Mouse (Mus musculus) lung, adult 18-20 months (tissue): ENCODE measurements around the gene Lpp.

Experiments
- DNase-seq, 2 experiments: peaks; one replicate each; pipeline ENCODE4 v3.0.0; 2022; ENCODE audit warnings: mixed read lengths in 2 of 2

Lpp gene

GRCm38 (mm10) chr16:24891453-24891852, 498.1 kb downstream of the Lpp start:
- peak; percentile 76 to 82 for DNase-seq

- DNase-seq = no peak
These were observed 501.9 kb downstream of the Lpp start for GRCm38 (mm10) chr16:24895160-24895559.

- peak in 1 of 2 experiments; percentile 29 for DNase-seq
These were observed 504.3 kb downstream of the Lpp start for GRCm38 (mm10) chr16:24897641-24898040.

GRCm38 (mm10) chr16:24900241-24900796, 507.0 kb downstream of the Lpp start:
- no peak for DNase-seq

GRCm38 (mm10) chr16:24901139-24901859, 508.0 kb downstream of the Lpp start:
- DNase-seq = no peak

- DNase-seq = no peak
These were observed 508.8 kb downstream of the Lpp start for GRCm38 (mm10) chr16:24902111-24902510.

GRCm38 (mm10) chr16:24908926-24909325, 515.6 kb downstream of the Lpp start:
- no peak for DNase-seq

GRCm38 (mm10) chr16:24910321-24910720, 517.0 kb downstream of the Lpp start:
- DNase-seq = no peak

GRCm38 (mm10) chr16:24910834-24911233, 517.5 kb downstream of the Lpp start:
- no peak for DNase-seq

- no peak for DNase-seq
These were observed 519.1 kb downstream of the Lpp start for GRCm38 (mm10) chr16:24912381-24912780.

- no peak for DNase-seq
These were observed 519.7 kb downstream of the Lpp start for GRCm38 (mm10) chr16:24913021-24913420.

GRCm38 (mm10) chr16:24913641-24914392, 520.5 kb downstream of the Lpp start:
- no peak for DNase-seq

GRCm38 (mm10) chr16:24914393-24914751, 521.1 kb downstream of the Lpp start:
- no peak for DNase-seq

GRCm38 (mm10) chr16:24915470-24915869, 522.2 kb downstream of the Lpp start:
- DNase-seq = no peak

GRCm38 (mm10) chr16:24919349-24920012, 526.2 kb downstream of the Lpp start:
- no peak for DNase-seq

GRCm38 (mm10) chr16:24930070-24930469, 536.8 kb downstream of the Lpp start:
- DNase-seq = no peak

- no peak for DNase-seq
These were observed 537.3 kb downstream of the Lpp start for GRCm38 (mm10) chr16:24930621-24931020.

- no peak for DNase-seq
These were observed 539.5 kb downstream of the Lpp start for GRCm38 (mm10) chr16:24932816-24933215.

- peak; percentile 28 to 56 for DNase-seq
These were observed 540.4 kb downstream of the Lpp start for GRCm38 (mm10) chr16:24933691-24934090.

GRCm38 (mm10) chr16:24941306-24942160, 548.2 kb downstream of the Lpp start:
- peak in 1 of 2 experiments; percentile 41 for DNase-seq

GRCm38 (mm10) chr16:24943486-24944261, 550.4 kb downstream of the Lpp start:
- no peak for DNase-seq

GRCm38 (mm10) chr16:24946356-24946755, 553.0 kb downstream of the Lpp start:
- no peak for DNase-seq
